Mouse (Mus musculus) liver, embryonic 16.5 days (tissue): ENCODE measurements at regions not wholly inside any gene's neighbourhood (a gene's known extent, or its start where the extent isn't known, plus 50 kb on each side); places are given as distances from the start of the nearest gene placed in this dataset.

Experiments used
- ATAC-seq: fragments of 200-750 bp; cut with Nextera tagmentation; 2 replicates; pipeline ENCODE4 v1.8.0; 2017; ENCODE audit warnings: low read depth, mild to moderate bottlenecking, moderate number of reproducible peaks, moderate library complexity
- H3K27ac ChIP-seq: fragments of 300-500 bp; sonication (generic); 2 replicates; pipeline ENCODE4 v1.5.1; 2014; ENCODE audit warnings: mild to moderate bottlenecking, low read length
- H3K27me3 ChIP-seq: fragments of 300-500 bp; sonication (generic); 2 replicates; pipeline ENCODE4 v1.6.1; 2014; ENCODE audit warnings: low read depth, low read length, mixed read lengths; ENCODE audit not compliant: control insufficient read depth, insufficient read depth
- H3K36me3 ChIP-seq: fragments of 300-500 bp; sonication (generic); 2 replicates; pipeline ENCODE4 v1.6.1; 2014; ENCODE audit warnings: mild to moderate bottlenecking; ENCODE audit not compliant: control insufficient read depth, insufficient read depth
- H3K4me1 ChIP-seq: fragments of 300-500 bp; sonication (generic); 2 replicates; pipeline ENCODE4 v1.6.1; 2014; ENCODE audit warnings: low read depth, low read length, mixed read lengths; ENCODE audit not compliant: control insufficient read depth
- H3K4me2 ChIP-seq: fragments of 300-500 bp; sonication (generic); 2 replicates; pipeline ENCODE4 v1.6.1; 2014; ENCODE audit warnings: low read depth, low read length, mixed read lengths
- H3K4me3 ChIP-seq: fragments of 300-500 bp; sonication (generic); 2 replicates; pipeline ENCODE4 v1.5.1; 2014; ENCODE audit warnings: low read depth, mild to moderate bottlenecking, low read length
- H3K9ac ChIP-seq: fragments of 300-500 bp; sonication (generic); 2 replicates; pipeline ENCODE4 v1.6.1; 2014; ENCODE audit warnings: low read depth, low read length
- H3K9me3 ChIP-seq: fragments of 300-500 bp; sonication (generic); replicated peaks from 2 replicates; pipeline ENCODE4 v1.6.1; 2016; ENCODE audit warnings: low read length; ENCODE audit not compliant: control insufficient read depth
- WGBS: fragments of 180-500 bp; shearing (Covaris S2); extraction: QIAGEN DNeasy Blood & Tissue Kit; methylation state at CpG from one replicate; pipeline ENCODE4 v1.1.7; 2014; ENCODE audit not compliant: insufficient replicate concordance; 5-methylcytosine and 5-hydroxymethylcytosine counted together

DNA sequence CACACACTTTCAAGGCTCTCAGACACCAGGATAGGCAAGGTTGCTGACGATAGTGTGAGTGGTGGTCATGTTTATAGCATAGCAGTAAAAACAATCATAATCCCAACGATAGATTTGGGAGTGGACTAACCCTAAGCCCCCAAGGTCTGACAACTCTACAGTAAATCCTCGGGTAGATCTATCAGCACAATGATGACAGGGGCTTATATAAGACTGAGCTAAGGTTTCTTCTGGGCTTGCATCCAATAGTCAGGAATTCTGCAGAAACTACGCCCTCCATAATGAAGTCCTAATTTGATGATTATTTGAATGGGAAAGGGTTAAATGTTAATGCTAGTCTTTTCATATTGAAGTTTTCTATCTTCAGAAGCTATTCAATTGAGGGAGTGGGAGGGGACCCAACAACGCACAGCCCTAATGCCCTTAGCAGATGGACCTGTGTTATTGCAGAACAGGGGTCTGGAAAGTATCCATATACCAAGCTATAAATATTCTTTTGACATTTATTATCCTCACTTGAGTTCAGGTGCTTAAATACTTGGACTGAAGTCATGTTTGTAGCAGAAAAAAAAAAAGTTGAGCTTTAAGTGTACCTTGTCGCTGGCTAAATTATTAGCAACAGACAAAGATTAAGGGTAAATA, 311.8 kb upstream of the Spag17 start:
- Histone ChIP-seq H3K4me3 (no peak overlapping the region), H3K9ac (no peak overlapping the region), H3K27me3 (no peaks in the 10 kb centered on the region), H3K4me1 (no peaks in the 10 kb centered on the region), H3K27ac (no peak overlapping the region), H3K9me3 (no peaks in the 10 kb centered on the region), H3K4me2 (no peak overlapping the region), H3K36me3 (no peaks in the 10 kb centered on the region)
- WGBS = 58% methylated on average over 6 of the region's 6 CpGs
- no peak for ATAC-seq

DNA sequence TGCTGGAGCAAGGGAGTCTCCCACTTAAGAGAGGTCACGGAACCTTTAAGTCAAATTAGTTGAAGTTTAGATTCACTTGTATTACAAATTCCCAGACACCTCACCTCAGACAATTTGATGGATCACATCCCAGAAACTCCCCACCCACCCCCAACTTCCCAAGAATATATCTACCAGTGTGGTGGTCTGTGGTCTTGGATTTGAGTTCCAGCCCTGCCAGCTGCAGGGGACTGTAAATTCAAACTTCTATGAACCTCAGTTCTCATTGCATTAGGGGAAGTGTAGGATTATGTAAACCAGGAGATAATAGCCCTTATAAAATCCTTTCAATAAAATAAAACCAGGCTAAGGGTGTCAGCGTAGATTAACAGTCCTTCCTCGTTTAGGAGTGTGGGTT, 311.2 kb upstream of the Spag17 start:
- no peak for ATAC-seq
- Histone ChIP-seq H3K27me3 (no peaks in the 10 kb centered on the region), H3K4me3 (no peak overlapping the region), H3K4me2 (no peak overlapping the region), H3K4me1 (no peaks in the 10 kb centered on the region), H3K27ac (no peak overlapping the region), H3K9me3 (no peaks in the 10 kb centered on the region), H3K9ac (no peak overlapping the region), H3K36me3 (no peaks in the 10 kb centered on the region)
- whole genome bisulfite sequencing = 62% methylated on average over 3 of the region's 3 CpGs

DNA sequence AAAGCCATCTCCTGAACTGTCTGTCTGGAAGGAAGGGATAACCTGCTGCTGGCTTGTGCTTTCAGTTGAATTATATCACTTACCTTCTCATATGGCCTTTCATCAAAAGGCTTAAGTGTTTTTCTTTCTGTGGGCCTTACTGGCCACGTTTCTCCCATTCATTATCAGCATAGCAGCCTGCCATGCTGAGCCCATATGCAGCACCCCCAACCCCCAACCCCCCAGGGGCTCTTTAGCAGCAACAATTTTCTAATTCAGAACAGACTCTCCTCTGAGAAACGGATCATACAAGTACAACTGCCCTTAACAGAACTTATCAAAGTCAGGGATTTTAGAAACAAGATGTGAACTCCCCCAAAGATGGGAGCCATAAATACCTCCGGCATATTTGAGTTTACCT, 282.5 kb upstream of the Spag17 start:
- no peak for ATAC-seq
- no peaks in the 10 kb centered on the region for H3K4me1 ChIP-seq
- H3K9me3 ChIP-seq = no peaks in the 10 kb centered on the region
- no peak overlapping the region for H3K4me2 ChIP-seq
- H3K4me3 ChIP-seq = no peak overlapping the region
- 27% methylated on average over 3 of the region's 3 CpGs for WGBS
- H3K27ac ChIP-seq = no peak overlapping the region
- H3K27me3 ChIP-seq = no peaks in the 10 kb centered on the region
- no peaks in the 10 kb centered on the region for H3K36me3 ChIP-seq
- no peak overlapping the region for H3K9ac ChIP-seq

DNA sequence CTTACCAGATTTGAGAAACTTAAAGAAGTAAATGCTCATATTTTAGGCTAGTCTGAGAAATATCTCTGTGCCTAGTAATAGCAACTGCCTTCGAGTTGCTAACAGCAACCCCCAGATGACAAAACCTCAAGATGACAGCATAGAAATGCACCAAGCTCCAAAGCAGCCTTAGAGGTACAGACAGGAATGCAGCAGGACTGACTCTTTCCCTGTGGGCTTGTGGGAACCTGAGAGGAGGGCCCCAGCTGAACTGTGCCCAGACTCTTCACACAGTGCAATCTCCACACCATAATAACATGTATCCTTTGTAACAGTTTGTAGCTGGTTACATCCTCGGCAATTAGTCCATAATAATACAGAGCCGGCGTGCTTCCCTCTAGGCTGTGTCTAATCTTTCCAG, 252.9 kb upstream of the Spag17 start:
- ATAC-seq = no peak
- 59% methylated on average over 4 of the region's 4 CpGs for WGBS

DNA sequence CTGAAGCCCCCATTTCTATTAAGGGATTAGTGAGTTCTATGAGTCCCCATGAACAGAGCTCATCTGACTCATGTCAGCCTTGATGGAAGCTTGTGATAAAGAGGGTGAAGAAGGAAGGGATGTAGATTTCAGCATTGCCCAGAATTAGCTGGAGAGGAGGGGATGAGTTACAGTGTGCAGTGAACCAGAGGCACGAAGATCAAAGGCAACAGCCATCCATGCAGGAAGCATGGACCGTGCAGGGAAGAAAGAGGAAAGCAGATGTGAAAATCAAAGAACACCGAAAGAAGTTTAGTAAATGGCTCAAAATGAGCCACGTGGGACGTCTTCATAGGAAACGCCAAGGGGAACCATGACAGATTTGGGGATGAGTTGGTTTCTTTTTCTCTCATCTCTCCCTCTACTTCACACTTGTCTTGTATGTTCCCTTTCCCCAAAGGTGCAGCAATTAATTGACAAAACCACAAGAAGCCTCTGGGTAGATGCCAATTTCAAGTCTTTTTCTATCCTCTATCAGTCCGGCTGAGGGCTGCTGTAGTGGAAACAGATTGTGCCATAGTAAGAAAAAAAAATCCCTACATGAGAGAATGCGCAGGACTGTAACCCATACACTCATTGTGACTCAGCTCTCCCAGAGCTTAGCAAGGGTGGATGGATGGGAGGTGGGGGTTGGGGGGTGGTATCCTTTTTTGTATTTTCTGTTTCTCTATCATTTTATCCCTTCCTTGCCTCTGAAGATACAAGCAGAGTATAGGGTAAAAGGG, 243.7 kb upstream of the Spag17 start:
- H3K9ac ChIP-seq = no peak overlapping the region
- H3K4me1 ChIP-seq = no peaks in the 10 kb centered on the region
- no peaks in the 10 kb centered on the region for H3K9me3 ChIP-seq
- H3K27ac ChIP-seq = no peak overlapping the region
- no peak for ATAC-seq
- no peaks in the 10 kb centered on the region for H3K36me3 ChIP-seq
- H3K4me2 ChIP-seq = no peak overlapping the region
- 69% methylated on average over 8 of the region's 8 CpGs for WGBS
- no peaks in the 10 kb centered on the region for H3K27me3 ChIP-seq
- H3K4me3 ChIP-seq = no peak overlapping the region

More for the DNA sequence above, 252.9 kb upstream of the Spag17 start:
- H3K9me3 ChIP-seq = no peaks in the 10 kb centered on the region
- H3K4me1 ChIP-seq = no peaks in the 10 kb centered on the region
- no peak overlapping the region for H3K4me3 ChIP-seq
- no peaks in the 10 kb centered on the region for H3K36me3 ChIP-seq
- H3K9ac ChIP-seq = no peak overlapping the region
- no peak overlapping the region for H3K27ac ChIP-seq
- H3K4me2 ChIP-seq = no peak overlapping the region
- no peaks in the 10 kb centered on the region for H3K27me3 ChIP-seq

DNA sequence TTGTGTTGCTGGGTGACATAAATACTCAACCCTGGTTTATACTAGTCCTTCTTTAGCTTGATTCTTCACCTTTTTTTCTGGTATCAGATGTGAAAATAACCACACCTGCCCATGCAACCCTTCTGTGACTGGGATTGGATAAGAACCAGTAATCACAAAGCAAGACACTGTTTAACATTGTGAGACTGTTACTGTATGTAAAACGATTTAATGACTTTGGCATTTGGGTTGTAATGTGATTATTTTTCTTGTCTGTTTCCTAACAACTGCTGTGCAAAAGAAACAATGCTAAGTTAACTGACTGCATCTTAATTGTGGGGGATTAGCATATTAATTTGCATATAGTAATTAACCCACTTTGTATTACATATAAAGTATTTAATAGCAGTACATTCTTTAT, 240.3 kb upstream of the Spag17 start:
- Histone ChIP-seq H3K9ac (no peak overlapping the region), H3K4me3 (no peak overlapping the region), H3K9me3 (no peaks in the 10 kb centered on the region), H3K27me3 (no peaks in the 10 kb centered on the region), H3K4me2 (no peak overlapping the region), H3K36me3 (no peaks in the 10 kb centered on the region), H3K4me1 (no peaks in the 10 kb centered on the region), H3K27ac (no peak overlapping the region)
- no peak for ATAC-seq
- WGBS = 43% methylated on average over 1 of the region's 1 CpGs

DNA sequence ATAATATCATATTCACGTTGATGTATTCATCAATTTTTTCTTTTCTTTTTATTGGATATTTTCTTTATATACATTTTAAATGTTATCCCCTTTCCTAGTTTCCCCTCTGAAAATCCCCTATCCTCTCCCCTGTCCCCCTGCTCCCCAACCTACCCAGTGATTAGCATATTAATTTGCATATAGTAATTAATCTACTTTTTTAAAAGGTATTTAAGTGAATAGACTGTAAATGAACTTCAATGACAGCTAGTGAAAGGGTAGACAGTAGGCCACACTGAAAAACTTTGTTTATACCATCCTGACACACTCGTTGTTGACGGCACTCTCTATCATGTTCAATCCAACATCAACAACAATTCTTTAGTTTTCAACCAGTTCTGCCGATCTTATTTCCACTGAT, 239.9 kb upstream of the Spag17 start:
- Histone ChIP-seq H3K4me1 (no peaks in the 10 kb centered on the region), H3K9me3 (no peaks in the 10 kb centered on the region), H3K4me3 (no peak overlapping the region), H3K27me3 (no peaks in the 10 kb centered on the region), H3K36me3 (no peaks in the 10 kb centered on the region), H3K4me2 (no peak overlapping the region), H3K27ac (no peak overlapping the region), H3K9ac (no peak overlapping the region)
- ATAC-seq = no peak
- WGBS = 63% methylated on average over 4 of the region's 4 CpGs

DNA sequence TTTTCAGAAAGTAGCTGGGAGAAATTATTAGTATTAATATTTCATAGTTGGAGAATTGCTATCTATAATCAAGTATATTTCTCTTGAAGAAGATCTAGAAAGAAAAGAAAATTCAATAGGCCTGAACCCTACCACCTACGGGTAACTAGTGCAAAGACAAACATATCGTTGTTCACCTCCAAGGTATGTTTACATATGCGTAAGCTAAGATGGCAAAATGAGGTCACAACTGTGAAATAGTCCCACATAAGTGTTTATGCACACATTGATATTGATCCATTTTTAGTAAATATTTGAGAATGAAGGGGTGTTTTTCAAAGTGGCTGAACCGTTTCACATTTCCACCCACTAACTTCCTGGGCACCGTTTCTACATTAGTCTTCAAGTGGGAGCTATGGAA, 227.6 kb upstream of the Spag17 start:
- Histone ChIP-seq H3K4me3 (no peak overlapping the region), H3K4me2 (no peak overlapping the region), H3K27me3 (no peaks in the 10 kb centered on the region), H3K9me3 (no peaks in the 10 kb centered on the region), H3K4me1 (no peaks in the 10 kb centered on the region), H3K36me3 (no peaks in the 10 kb centered on the region), H3K9ac (no peak overlapping the region), H3K27ac (no peak overlapping the region)
- 58% methylated on average over 5 of the region's 5 CpGs for WGBS
- ATAC-seq = no peak

DNA sequence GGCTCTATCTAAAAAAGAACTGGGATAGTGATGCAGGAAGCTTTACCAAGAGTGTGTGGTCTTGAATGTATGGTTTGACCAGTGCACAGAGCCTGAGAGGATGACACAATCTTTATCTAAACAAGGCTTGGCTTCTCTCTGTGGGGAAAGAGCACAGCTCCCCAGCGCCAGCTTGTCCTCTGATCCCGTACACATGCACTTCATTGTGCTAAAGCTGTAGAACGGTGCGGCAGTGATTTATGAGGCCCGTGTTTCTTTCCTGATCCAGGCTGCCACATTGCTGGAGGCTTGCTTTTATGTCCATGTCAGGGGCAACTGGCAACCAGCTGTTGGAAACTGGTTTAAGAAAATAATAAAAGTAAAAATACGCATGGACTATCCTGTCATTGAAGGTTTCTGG, 221.4 kb upstream of the Spag17 start:
- 51% methylated on average over 6 of the region's 6 CpGs for WGBS
- no peaks in the 10 kb centered on the region for H3K36me3 ChIP-seq
- no peak overlapping the region for H3K27ac ChIP-seq
- peak; percentile 55; the same call in 1 of the 2 replicates for ATAC-seq
- H3K4me3 ChIP-seq = no peak overlapping the region
- no peak overlapping the region for H3K9ac ChIP-seq
- no peaks in the 10 kb centered on the region for H3K27me3 ChIP-seq
- H3K4me2 ChIP-seq = no peak overlapping the region
- no peaks in the 10 kb centered on the region for H3K9me3 ChIP-seq
- H3K4me1 ChIP-seq = no peaks in the 10 kb centered on the region
